Mouse (Mus musculus) heart, embryonic 15.5 days (tissue): ENCODE measurements around the gene Lasp1. TPM values are rescaled to one million over a fixed set of nuclear protein-coding genes. Genes with fewer than 3 reads are reported as not detected.

Experiments
- ATAC-seq: fragments of 200-750 bp; cut with Nextera tagmentation; replicated peaks from 2 replicates; pipeline ENCODE4 v1.8.0; 2017; ENCODE audit warnings: low read depth, moderate TSS enrichment; ENCODE audit not compliant: insufficient number of reproducible peaks, insufficient read depth, low FRiP score
- H3K27ac ChIP-seq: fragments of 300-500 bp; sonication (generic); 2 replicates; pipeline ENCODE4 v1.5.1; 2015; ENCODE audit warnings: mild to moderate bottlenecking, inconsistent platforms
- H3K27me3 ChIP-seq: fragments of 300-500 bp; sonication (generic); 2 replicates; pipeline ENCODE4 v1.6.1; 2015; ENCODE audit warnings: inconsistent platforms
- H3K36me3 ChIP-seq: fragments of 300-500 bp; sonication (generic); 2 replicates; pipeline ENCODE4 v1.6.1; 2015; ENCODE audit warnings: mild to moderate bottlenecking, inconsistent platforms
- H3K4me1 ChIP-seq: fragments of 300-500 bp; sonication (generic); replicated peaks from 2 replicates; pipeline ENCODE4 v1.6.1; 2015; ENCODE audit warnings: inconsistent platforms
- H3K4me2 ChIP-seq: fragments of 300-500 bp; sonication (generic); 2 replicates; pipeline ENCODE4 v1.6.1; 2015; ENCODE audit warnings: inconsistent platforms, mild to moderate bottlenecking, moderate library complexity
- H3K4me3 ChIP-seq: fragments of 300-500 bp; sonication (generic); 2 replicates; pipeline ENCODE4 v1.5.1; 2015; ENCODE audit warnings: mild to moderate bottlenecking, inconsistent platforms
- H3K9ac ChIP-seq: fragments of 300-500 bp; sonication (generic); 2 replicates; pipeline ENCODE4 v1.6.1; 2015; ENCODE audit warnings: mild to moderate bottlenecking, inconsistent platforms
- H3K9me3 ChIP-seq: fragments of 300-500 bp; sonication (generic); replicated peaks from 2 replicates; pipeline ENCODE4 v1.6.1; 2016; ENCODE audit warnings: inconsistent platforms
- WGBS: fragments of 180-500 bp; shearing (Covaris S2); methylation state at CpG from one replicate; pipeline ENCODE4 v1.1.7; 2015; ENCODE audit warnings: mixed read lengths; 5-methylcytosine and 5-hydroxymethylcytosine counted together
- polyA plus RNA-seq: library from polyadenylated mRNA; unstranded; fragments of >200 nt; fragmentation: Nextera tagmentation; extraction: Ambion mirVana; gene quantifications from 2 replicates; pipeline ENCODE4 v1.2.1, GENCODE M21; 2015

The Lasp1 gene
- polyA plus RNA-seq: 40.3 and 65.5 TPM in 2 replicates

GRCm38 (mm10) chr11:97798782-97799145 is at the start of gene Lasp1:
TSS of gene Lasp1 (plus strand) at chr11:97799000.
- H3K4me3 ChIP-seq: peak within 1 kb of the TSS; percentile 83
- peak; percentile 32; the same call in 1 of the 2 replicates for ATAC-seq
- H3K27me3 ChIP-seq: no peaks in the 10 kb centered on the region
- H3K36me3 ChIP-seq: no peaks in the 10 kb centered on the region
- peak within 1 kb of the TSS; percentile 80 for H3K9ac ChIP-seq
- WGBS: under 1% methylated on average over 11 of the region's 11 CpGs
- H3K4me2 ChIP-seq: peak within 1 kb of the TSS; percentile 93
- peak within 1 kb of the TSS; percentile 94 for H3K27ac ChIP-seq
- peaks cover 32% of the 10 kb centered on the region for H3K4me1 ChIP-seq
- no peaks in the 10 kb centered on the region for H3K9me3 ChIP-seq

- Histone ChIP-seq H3K4me2 (no peak overlapping the region), H3K4me3 (no peak overlapping the region), H3K36me3 (peaks cover 66% of the 10 kb centered on the region), H3K27ac (no peak overlapping the region), H3K27me3 (no peaks in the 10 kb centered on the region), H3K9ac (no peak overlapping the region), H3K4me1 (no peaks in the 10 kb centered on the region), H3K9me3 (no peaks in the 10 kb centered on the region)
- 90% methylated on average over 8 of the region's 8 CpGs for WGBS
- no peak for ATAC-seq
Measured at GRCm38 (mm10) chr11:97753277-97753676, 45.5 kb upstream of the Lasp1 start.

GRCm38 (mm10) chr11:97758125-97758524 is 40.7 kb upstream of the Lasp1 start:
- H3K27me3 ChIP-seq: no peaks in the 10 kb centered on the region
- no peaks in the 10 kb centered on the region for H3K4me1 ChIP-seq
- H3K9ac ChIP-seq: no peak overlapping the region
- no peak overlapping the region for H3K4me3 ChIP-seq
- H3K9me3 ChIP-seq: no peaks in the 10 kb centered on the region
- no peak for ATAC-seq
- peaks cover 68% of the 10 kb centered on the region for H3K36me3 ChIP-seq
- H3K4me2 ChIP-seq: no peak overlapping the region
- no peak overlapping the region for H3K27ac ChIP-seq
- 95% methylated on average over 1 of the region's 1 CpGs for WGBS

GRCm38 (mm10) chr11:97758942-97759341 is 39.9 kb upstream of the Lasp1 start:
- ATAC-seq: no peak
- H3K36me3 ChIP-seq: peaks cover 65% of the 10 kb centered on the region
- H3K4me2 ChIP-seq: no peak overlapping the region
- H3K9me3 ChIP-seq: no peaks in the 10 kb centered on the region
- no peaks in the 10 kb centered on the region for H3K27me3 ChIP-seq
- H3K4me3 ChIP-seq: no peak overlapping the region
- WGBS: 58% methylated on average over 6 of the region's 6 CpGs
- no peak overlapping the region for H3K9ac ChIP-seq
- H3K4me1 ChIP-seq: no peaks in the 10 kb centered on the region
- no peak overlapping the region for H3K27ac ChIP-seq

GRCm38 (mm10) chr11:97761638-97762037 is 37.2 kb upstream of the Lasp1 start:
- Histone ChIP-seq H3K36me3 (peaks cover 48% of the 10 kb centered on the region), H3K9me3 (no peaks in the 10 kb centered on the region), H3K9ac (no peak overlapping the region), H3K4me2 (no peak overlapping the region), H3K4me1 (peaks cover 12% of the 10 kb centered on the region), H3K27me3 (no peaks in the 10 kb centered on the region), H3K27ac (no peak overlapping the region), H3K4me3 (no peak overlapping the region)
- ATAC-seq: no peak

GRCm38 (mm10) chr11:97766154-97766881 is 32.5 kb upstream of the Lasp1 start, which contains the start of gene Cwc25:
TSS of gene Cwc25 (minus strand) at chr11:97766556.
- Histone ChIP-seq H3K36me3 (peaks cover 23% of the 10 kb centered on the region), H3K9me3 (no peaks in the 10 kb centered on the region), H3K27me3 (no peaks in the 10 kb centered on the region), H3K27ac (peak within 1 kb of the TSS; percentile 90), H3K9ac (peak within 1 kb of the TSS; percentile 89), H3K4me1 (peaks cover 16% of the 10 kb centered on the region), H3K4me2 (peak within 1 kb of the TSS; percentile 83), H3K4me3 (peak within 1 kb of the TSS; percentile 91)
- ATAC-seq: peak; percentile 91
- WGBS: under 1% methylated on average over 38 of the region's 38 CpGs

GRCm38 (mm10) chr11:97769704-97770103 is 29.1 kb upstream of the Lasp1 start:
- no peak overlapping the region for H3K4me2 ChIP-seq
- whole genome bisulfite sequencing: 23% methylated on average over 2 of the region's 2 CpGs
- no peak overlapping the region for H3K4me3 ChIP-seq
- no peak for ATAC-seq
- H3K9ac ChIP-seq: no peak overlapping the region
- H3K9me3 ChIP-seq: no peaks in the 10 kb centered on the region
- no peaks in the 10 kb centered on the region for H3K36me3 ChIP-seq
- no peak overlapping the region for H3K27ac ChIP-seq
- H3K4me1 ChIP-seq: peaks cover 16% of the 10 kb centered on the region
- H3K27me3 ChIP-seq: no peaks in the 10 kb centered on the region

GRCm38 (mm10) chr11:97771410-97771809 is 27.4 kb upstream of the Lasp1 start:
- WGBS: 71% methylated on average over 14 of the region's 14 CpGs
- no peak overlapping the region for H3K4me3 ChIP-seq
- H3K9me3 ChIP-seq: no peaks in the 10 kb centered on the region
- no peaks in the 10 kb centered on the region for H3K27me3 ChIP-seq
- H3K27ac ChIP-seq: no peak overlapping the region
- peaks cover 10% of the 10 kb centered on the region; the same call in 1 of the 2 replicates for H3K36me3 ChIP-seq
- no peak for ATAC-seq
- no peak overlapping the region for H3K9ac ChIP-seq
- peaks cover 4% of the 10 kb centered on the region; the same call in 1 of the 2 replicates for H3K4me1 ChIP-seq
- no peak overlapping the region for H3K4me2 ChIP-seq

GRCm38 (mm10) chr11:97775186-97775585 is 23.6 kb upstream of the Lasp1 start:
- Histone ChIP-seq H3K4me1 (peaks cover 8% of the 10 kb centered on the region), H3K27ac (no peak overlapping the region), H3K9me3 (no peaks in the 10 kb centered on the region), H3K27me3 (no peaks in the 10 kb centered on the region), H3K36me3 (peaks cover 46% of the 10 kb centered on the region), H3K9ac (no peak overlapping the region), H3K4me2 (no peak overlapping the region), H3K4me3 (no peak overlapping the region)
- no peak for ATAC-seq
- 78% methylated on average over 13 of the region's 13 CpGs for whole genome bisulfite sequencing

GRCm38 (mm10) chr11:97775808-97776496 is 22.8 kb upstream of the Lasp1 start, which contains the start of gene 1700001P01Rik:
TSS of gene 1700001P01Rik (minus strand) at chr11:97775918.
- Histone ChIP-seq H3K36me3 (peaks cover 53% of the 10 kb centered on the region), H3K9me3 (no peaks in the 10 kb centered on the region), H3K27ac (no peak within 1 kb of the TSS), H3K4me1 (peaks cover 15% of the 10 kb centered on the region), H3K4me2 (no peak within 1 kb of the TSS), H3K9ac (no peak within 1 kb of the TSS), H3K27me3 (no peaks in the 10 kb centered on the region), H3K4me3 (no peak within 1 kb of the TSS)
- 54% methylated on average over 17 of the region's 17 CpGs for WGBS
- no peak for ATAC-seq

GRCm38 (mm10) chr11:97776497-97777128 is 22.2 kb upstream of the Lasp1 start:
- H3K4me1 ChIP-seq: peaks cover 19% of the 10 kb centered on the region
- no peaks in the 10 kb centered on the region for H3K9me3 ChIP-seq
- H3K27me3 ChIP-seq: no peaks in the 10 kb centered on the region
- no peak overlapping the region for H3K9ac ChIP-seq
- no peak for ATAC-seq
- WGBS: 68% methylated on average over 5 of the region's 5 CpGs
- H3K4me2 ChIP-seq: no peak overlapping the region
- no peak overlapping the region for H3K27ac ChIP-seq
- peaks cover 55% of the 10 kb centered on the region for H3K36me3 ChIP-seq
- H3K4me3 ChIP-seq: no peak overlapping the region
